Mouse (Mus musculus) R1 (cell line): Measurements from ENCODE around the gene Gm6034.
"Not testable (repeated sequence)": the region's sequence is repeated elsewhere in the genome, so short reads cannot be mapped to it uniquely, and the experiment has no call there.

Experiments
- DNase-seq: peaks from one replicate; pipeline ENCODE4 v3.0.0-alpha.2; 2018; ENCODE audit warnings: low read depth, low spot score

Gene Gm6034

GRCm38 (mm10) chr17:36022922-36023321 lies 19.8 kb upstream of the Gm6034 start:
- no peak for DNase-seq

GRCm38 (mm10) chr17:36023710-36024654 lies 18.8 kb upstream of the Gm6034 start:
- DNase-seq: peak; percentile 28

GRCm38 (mm10) chr17:36025197-36025596 lies 17.6 kb upstream of the Gm6034 start:
- DNase-seq: peak; percentile 44

- no peak for DNase-seq
These were observed 16.9 kb upstream of the Gm6034 start for GRCm38 (mm10) chr17:36025901-36026300.

GRCm38 (mm10) chr17:36027663-36028062 lies 15.1 kb upstream of the Gm6034 start:
- DNase-seq: no peak

GRCm38 (mm10) chr17:36028879-36029619 lies 13.7 kb upstream of the Gm6034 start:
- no peak for DNase-seq

GRCm38 (mm10) chr17:36030046-36030702 lies 12.6 kb upstream of the Gm6034 start:
- not testable (repeated sequence) for DNase-seq

- DNase-seq: not testable (repeated sequence)
These were observed 11.8 kb upstream of the Gm6034 start for GRCm38 (mm10) chr17:36030703-36031582.

- DNase-seq: peak; percentile 56
These were observed 11.0 kb upstream of the Gm6034 start for GRCm38 (mm10) chr17:36031583-36032331.

GRCm38 (mm10) chr17:36032351-36032875 lies 10.3 kb upstream of the Gm6034 start, which contains the start of gene H2-T23:
Gene H2-T23 (minus strand): TSS chr17:36032855.
- DNase-seq: peak; percentile 67

GRCm38 (mm10) chr17:36034524-36034923 lies 8.2 kb upstream of the Gm6034 start:
- not testable (repeated sequence) for DNase-seq

GRCm38 (mm10) chr17:36035010-36035638 lies 7.6 kb upstream of the Gm6034 start:
- DNase-seq: not testable (repeated sequence)

GRCm38 (mm10) chr17:36036126-36036525 lies 6.6 kb upstream of the Gm6034 start:
- not testable (repeated sequence) for DNase-seq

- not testable (repeated sequence) for DNase-seq
These were observed 2.2 kb upstream of the Gm6034 start for GRCm38 (mm10) chr17:36040604-36041003.

GRCm38 (mm10) chr17:36042055-36042454 lies 706 bp upstream of the Gm6034 start:
- not testable (repeated sequence) for DNase-seq

GRCm38 (mm10) chr17:36043286-36043685 lies 525 bp downstream of the Gm6034 start:
- DNase-seq: no peak

- DNase-seq: not testable (repeated sequence)
These were observed 15.2 kb downstream of the Gm6034 start for GRCm38 (mm10) chr17:36057927-36058326.

GRCm38 (mm10) chr17:36058362-36058761 lies 15.6 kb downstream of the Gm6034 start, which contains the start of gene Gm11127:
Gene Gm11127 (minus strand): TSS chr17:36058371.
- not testable (repeated sequence) for DNase-seq

GRCm38 (mm10) chr17:36060829-36061228 lies 18.1 kb downstream of the Gm6034 start:
- peak; percentile 93 for DNase-seq
